Mouse (Mus musculus) cerebellum, adult 2 months (tissue): ENCODE measurements around the gene Gstp3.

ENCODE experiments used
- CTCF ChIP-seq: fragments of 200-500 bp; IDR thresholded peaks from 2 replicates; pipeline ENCODE4 v1.5.1; 2011; ENCODE audit warnings: low read depth, mild to moderate bottlenecking, control low read depth, low read length, moderate library complexity, borderline replicate concordance; ENCODE audit not compliant: insufficient read depth
- POLR2A ChIP-seq: fragments of 200-500 bp; IDR thresholded peaks from 2 replicates; pipeline ENCODE4 v1.6.1; 2011; ENCODE audit warnings: low read length, control low read depth, borderline replicate concordance; ENCODE audit not compliant: insufficient read depth

- TF ChIP-seq CTCF (no peak), POLR2A (no peak)
Observed at GRCm38 (mm10) chr19:4036327-4037045, 22.9 kb downstream of the Gstp3 start.
